Mouse (Mus musculus): ENCODE results near the gene Rad51b. TPM values are rescaled to one million over a fixed set of nuclear protein-coding genes. Genes with fewer than 3 reads are reported as not detected.

Gene Rad51b
- total RNA-seq, 1 experiment from 2014 or later: 0.70 TPM

GRCm38 (mm10) chr12:79613846-79614582 is 316.9 kb downstream of the Rad51b start:
- ATAC-seq (ENCODE audit: extremely low read depth, insufficient number of reproducible peaks, low FRiP score, poor library complexity, severe bottlenecking): 0 out of 2 replicates have a peak, but pooled peaks have one; percentile 27

DNA sequence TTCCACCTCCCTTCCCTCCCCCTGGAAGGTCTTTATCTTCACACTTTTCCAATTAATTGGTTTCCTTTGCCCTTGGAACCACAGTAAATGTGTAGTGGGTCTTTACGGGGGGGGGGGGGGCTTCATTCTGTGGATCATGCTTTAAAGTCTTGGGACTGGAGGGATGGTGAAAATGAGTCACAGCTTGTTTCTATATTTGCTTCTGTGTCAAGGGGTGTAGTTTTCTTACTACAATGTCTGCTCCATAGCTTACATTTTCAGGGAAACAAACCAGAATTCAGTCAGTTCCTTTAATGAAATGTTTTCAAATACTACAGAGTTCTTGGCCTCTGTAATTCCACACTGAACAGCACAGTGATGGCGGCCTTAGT is 317.5 kb downstream of the Rad51b start:
- ATAC-seq (ENCODE audit: extremely low read depth, insufficient number of reproducible peaks, low FRiP score, poor library complexity, severe bottlenecking): no peak

- no peak for ATAC-seq (ENCODE audit: extremely low read depth, insufficient number of reproducible peaks, low FRiP score, poor library complexity, severe bottlenecking)
Observed at GRCm38 (mm10) chr12:79615717-79616316, 318.7 kb downstream of the Rad51b start.

DNA sequence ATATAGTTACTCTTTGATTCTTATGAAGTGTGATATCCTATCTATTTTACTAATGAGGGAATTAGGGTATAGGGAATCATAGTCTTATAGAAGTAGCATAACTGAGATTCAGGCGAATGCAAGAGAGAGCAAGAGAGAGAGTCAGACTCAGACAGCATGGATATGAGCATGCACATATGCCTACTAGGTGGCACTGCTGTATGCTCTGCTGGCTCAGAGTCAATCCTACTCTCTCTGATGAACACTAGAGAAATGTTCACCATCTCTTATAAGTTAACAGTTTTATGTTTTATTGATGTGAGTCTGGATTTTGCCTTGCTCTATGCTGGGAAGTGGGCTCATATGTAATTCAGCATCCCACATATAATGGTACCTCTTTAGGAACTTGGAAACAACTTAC is 321.9 kb downstream of the Rad51b start:
- ATAC-seq (ENCODE audit: extremely low read depth, insufficient number of reproducible peaks, low FRiP score, poor library complexity, severe bottlenecking): peak; percentile 41; the same call in 1 of the 2 replicates

- ATAC-seq (ENCODE audit: extremely low read depth, insufficient number of reproducible peaks, low FRiP score, poor library complexity, severe bottlenecking): no peak
Observed at GRCm38 (mm10) chr12:79620693-79621092, 323.6 kb downstream of the Rad51b start.

DNA sequence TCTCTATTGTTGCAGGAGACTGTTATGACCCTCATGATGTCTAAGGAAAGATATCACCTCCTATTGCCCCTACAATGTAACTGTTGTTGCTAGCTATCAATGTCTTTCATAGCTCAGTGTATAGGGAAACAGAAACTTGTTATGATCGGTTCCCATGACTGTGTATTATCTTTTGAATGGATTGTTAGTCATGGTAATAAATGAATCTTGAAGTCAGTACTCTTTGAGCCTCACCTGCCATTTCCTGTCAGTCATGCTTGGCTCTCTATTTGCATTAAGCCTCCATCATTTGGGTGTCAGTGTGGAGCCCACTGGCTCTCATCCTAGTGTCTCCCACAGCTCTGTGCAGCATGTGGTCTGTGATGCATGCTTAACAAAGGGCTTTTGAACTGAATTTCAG is 326.2 kb downstream of the Rad51b start:
- ATAC-seq (ENCODE audit: extremely low read depth, insufficient number of reproducible peaks, low FRiP score, poor library complexity, severe bottlenecking): peak; percentile 38

GRCm38 (mm10) chr12:79625699-79626554 is 328.8 kb downstream of the Rad51b start:
- ATAC-seq (ENCODE audit: extremely low read depth, insufficient number of reproducible peaks, low FRiP score, poor library complexity, severe bottlenecking): no peak

- no peak for ATAC-seq (ENCODE audit: extremely low read depth, insufficient number of reproducible peaks, low FRiP score, poor library complexity, severe bottlenecking)
Observed at GRCm38 (mm10) chr12:79626555-79627080, 329.5 kb downstream of the Rad51b start.

DNA sequence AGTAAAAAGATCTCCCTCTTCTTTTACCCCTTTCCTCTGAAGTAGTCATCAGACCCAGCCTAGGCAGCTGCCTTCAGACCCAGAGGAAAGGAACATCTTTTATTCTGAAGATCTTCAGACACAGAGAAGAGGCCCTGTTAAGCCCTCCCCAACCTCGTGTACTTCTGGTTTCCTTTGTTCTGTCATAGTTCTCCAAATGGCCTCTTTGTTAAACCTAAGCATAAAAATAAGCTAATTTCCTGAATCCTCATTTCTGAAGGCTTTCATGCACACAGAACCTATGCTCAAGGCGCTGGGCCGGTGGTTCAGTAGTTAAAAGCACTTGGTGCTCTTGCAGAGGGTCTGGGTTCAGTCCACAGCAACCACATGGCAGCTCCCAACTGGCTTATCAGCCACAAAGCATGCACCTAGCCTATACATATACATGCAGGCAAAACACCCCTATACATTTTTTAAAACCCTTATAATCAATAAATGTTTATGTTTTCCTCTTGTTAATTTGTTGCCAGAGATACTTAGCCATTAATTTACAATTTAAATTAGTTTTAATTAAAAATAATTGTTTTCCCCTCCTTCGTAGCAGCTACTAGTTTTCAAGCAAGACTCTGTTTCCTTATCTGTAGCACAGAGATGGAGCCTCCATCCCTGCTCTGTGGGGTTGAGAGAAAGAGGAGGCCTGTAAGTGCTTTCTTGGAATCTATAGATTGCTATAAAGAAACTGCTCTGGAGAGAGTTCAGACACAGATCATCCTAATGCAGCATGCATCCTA is 330.5 kb downstream of the Rad51b start:
- ATAC-seq (ENCODE audit: extremely low read depth, insufficient number of reproducible peaks, low FRiP score, poor library complexity, severe bottlenecking): no peak

GRCm38 (mm10) chr12:79628121-79628774 is 331.2 kb downstream of the Rad51b start:
- no peak for ATAC-seq (ENCODE audit: extremely low read depth, insufficient number of reproducible peaks, low FRiP score, poor library complexity, severe bottlenecking)

DNA sequence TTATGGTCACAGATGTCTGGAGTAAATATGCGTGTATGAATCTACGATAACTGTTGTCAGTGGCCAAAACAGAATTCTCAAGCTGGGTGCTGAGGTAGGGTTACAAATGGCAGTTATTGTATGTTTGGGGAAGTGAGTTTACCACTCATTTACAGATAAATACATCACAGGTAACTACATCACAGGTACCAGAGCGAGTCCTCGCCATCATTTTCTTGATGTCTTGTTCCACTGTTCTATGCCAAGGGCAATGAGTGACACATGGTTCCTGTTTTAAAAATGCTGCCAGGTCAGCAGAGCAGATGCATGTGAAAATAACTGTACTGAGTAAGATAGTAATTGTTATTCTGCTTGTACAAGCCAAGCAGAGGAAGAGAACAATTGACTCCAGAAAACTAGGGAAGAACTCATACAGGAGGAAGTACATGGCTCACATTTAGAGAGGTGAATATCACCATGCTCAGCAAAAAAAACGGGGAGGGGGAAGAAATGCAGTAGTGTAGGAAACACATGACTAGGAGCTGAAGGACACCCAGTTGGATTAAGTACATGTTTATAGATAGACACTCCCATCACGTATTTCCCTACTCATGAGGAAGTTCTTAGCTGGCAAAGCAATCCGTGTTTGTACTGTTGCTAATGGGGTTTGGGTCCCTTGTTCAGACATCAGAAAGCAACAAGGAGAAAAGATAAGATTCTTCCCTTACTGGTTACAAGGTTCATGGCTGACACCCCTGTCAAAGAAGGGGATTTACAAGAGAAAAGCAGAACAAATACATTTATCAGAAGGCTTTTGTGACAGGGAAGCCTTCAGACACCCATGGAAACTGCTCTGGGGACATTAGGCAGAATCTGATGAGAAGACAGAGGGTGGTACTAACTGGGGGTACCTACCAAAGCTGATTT is 333.1 kb downstream of the Rad51b start:
- ATAC-seq (ENCODE audit: extremely low read depth, insufficient number of reproducible peaks, low FRiP score, poor library complexity, severe bottlenecking): no peak

DNA sequence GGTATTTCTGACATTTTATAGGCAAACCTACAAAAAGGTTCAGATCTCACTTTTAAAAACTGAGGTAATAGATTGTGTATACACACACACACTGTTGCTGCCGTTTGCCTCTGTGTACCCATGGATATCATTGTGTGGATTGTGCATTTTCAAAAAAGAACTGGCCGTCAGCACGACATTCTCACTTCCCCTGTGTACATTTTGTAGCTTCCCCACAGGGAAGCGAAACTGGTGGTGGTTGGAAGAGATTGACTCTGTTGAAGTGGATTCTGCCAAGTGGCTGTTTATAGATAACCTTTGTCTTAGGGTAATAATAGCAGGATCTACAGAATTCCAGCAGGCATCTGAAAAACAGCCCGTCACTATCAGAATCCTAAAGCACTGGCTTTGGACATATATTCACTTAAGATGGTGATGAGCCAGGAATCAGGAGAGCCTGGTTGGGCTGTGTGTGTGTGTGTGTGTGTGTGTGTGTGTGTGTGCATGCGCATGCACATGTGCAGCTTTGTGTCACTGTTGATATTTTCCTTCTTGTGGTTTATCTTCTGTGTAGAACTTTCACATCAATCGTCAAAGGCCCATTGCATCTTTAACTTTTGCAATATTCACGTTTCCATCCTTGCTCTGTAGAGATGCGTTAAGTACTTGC is 336.5 kb downstream of the Rad51b start:
- peak; percentile 93 for ATAC-seq (ENCODE audit: extremely low read depth, insufficient number of reproducible peaks, low FRiP score, poor library complexity, severe bottlenecking)

GRCm38 (mm10) chr12:79641570-79642285 is 344.6 kb downstream of the Rad51b start:
- no peak for ATAC-seq (ENCODE audit: extremely low read depth, insufficient number of reproducible peaks, low FRiP score, poor library complexity, severe bottlenecking)

GRCm38 (mm10) chr12:79642715-79643114 is 345.6 kb downstream of the Rad51b start:
- peak; percentile 53 for ATAC-seq (ENCODE audit: extremely low read depth, insufficient number of reproducible peaks, low FRiP score, poor library complexity, severe bottlenecking)

GRCm38 (mm10) chr12:79645656-79646055 is 348.6 kb downstream of the Rad51b start:
- no peak for ATAC-seq (ENCODE audit: extremely low read depth, insufficient number of reproducible peaks, low FRiP score, poor library complexity, severe bottlenecking)

- ATAC-seq (ENCODE audit: extremely low read depth, insufficient number of reproducible peaks, low FRiP score, poor library complexity, severe bottlenecking): peak; percentile 83
Observed at GRCm38 (mm10) chr12:79646646-79647164, 349.6 kb downstream of the Rad51b start.
